Mouse (Mus musculus) small intestine, adult 2 months (tissue): ENCODE measurements around the gene Smtnl2.

Experiments used
- CTCF ChIP-seq: fragments of 200-500 bp; IDR thresholded peaks from 2 replicates; pipeline ENCODE4 v1.5.1; 2012; ENCODE audit warnings: low read depth, mild to moderate bottlenecking, control low read depth, inconsistent platforms, low read length, moderate library complexity, mixed read lengths; ENCODE audit not compliant: insufficient replicate concordance, insufficient read length; ENCODE audit errors: extremely low read depth
- POLR2A ChIP-seq: fragments of 200-500 bp; IDR thresholded peaks from 2 replicates; pipeline ENCODE4 v1.6.1; 2012; ENCODE audit warnings: low read depth, mild to moderate bottlenecking, control low read depth, inconsistent platforms, low read length, moderate library complexity

GRCm38 (mm10) chr11:72408451-72409170, 2.9 kb downstream of the Smtnl2 start:
- TF ChIP-seq CTCF, result no peak
- no peak for TF ChIP-seq POLR2A
